1 mouse cellular context compared by ENCODE assay signal in the genomic region with DNA sequence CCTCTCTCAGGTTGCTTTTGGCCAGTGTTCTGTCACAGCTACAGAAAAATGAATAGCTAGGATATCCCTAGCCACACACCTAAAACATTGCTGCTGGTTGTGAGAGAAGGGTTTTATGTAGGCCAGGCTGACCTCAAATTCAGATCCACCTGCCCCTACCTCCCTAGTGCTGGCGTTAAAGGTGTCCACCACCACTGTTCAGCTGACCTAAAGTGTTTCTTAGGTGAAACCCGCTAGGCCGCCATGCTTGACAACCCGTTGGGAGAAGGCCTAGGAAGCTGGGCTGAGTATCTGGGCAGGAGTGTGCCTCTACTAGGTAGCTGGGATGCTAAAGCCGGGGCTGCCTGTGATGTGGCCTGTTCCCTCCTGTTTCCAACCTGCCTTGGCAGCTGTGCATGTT.
TF ChIP-seq lines count a peak whose summit lies in the region.

No protein-coding gene starts in this region.

TF ChIP-seq in CH12.LX, 34 proteins besides CTCF, POLR2A, EP300 and RAD21 (continued from another document):
- TF ChIP-seq ZMIZ1 (IDR thresholded peaks at IDR 0.05; ENCODE audit: low read depth, low read length) (no peak), JUND (conservative IDR thresholded peaks at IDR 0.05; ENCODE audit: low read depth, low read length) (no peak), NRF1 (IDR thresholded peaks at IDR 0.05; ENCODE audit: low read depth, low read length) (no peak), SMC3 (IDR thresholded peaks at IDR 0.05; ENCODE audit: low read depth, low read length) (no peak), ETS1 (conservative IDR thresholded peaks at IDR 0.05; ENCODE audit: low read depth, low read length) (no peak), MAZ (IDR thresholded peaks at IDR 0.05; ENCODE audit: low read depth, low read length) (no peak), HCFC1 (IDR thresholded peaks at IDR 0.05; ENCODE audit: low read depth, low read length) (no peak), TCF12 (IDR thresholded peaks at IDR 0.05; ENCODE audit: low read depth, low read length) (no peak), POLR2AphosphoS2 (IDR thresholded peaks at IDR 0.05; ENCODE audit: low read depth, low read length) (no peak)
